Mouse (Mus musculus) heart, adult 2 months (tissue): ENCODE results near the gene Odf4.

Experiments used
- CTCF ChIP-seq: fragments of 200-600 bp; IDR thresholded peaks from 2 replicates; pipeline ENCODE4 v1.8.1; 2022; ENCODE audit warnings: antibody characterized with exemption, mild to moderate bottlenecking, moderate library complexity
- EP300 ChIP-seq: fragments of 200-500 bp; IDR thresholded peaks from 2 replicates; pipeline ENCODE4 v1.6.1; 2011; ENCODE audit warnings: low read depth, low read length, control low read depth; ENCODE audit not compliant: insufficient read depth
- POLR2A ChIP-seq: fragments of 200-500 bp; IDR thresholded peaks from 2 replicates; pipeline ENCODE4 v1.6.1; 2011; ENCODE audit warnings: mild to moderate bottlenecking, low read depth, low read length, control low read depth; ENCODE audit not compliant: insufficient read depth

DNA sequence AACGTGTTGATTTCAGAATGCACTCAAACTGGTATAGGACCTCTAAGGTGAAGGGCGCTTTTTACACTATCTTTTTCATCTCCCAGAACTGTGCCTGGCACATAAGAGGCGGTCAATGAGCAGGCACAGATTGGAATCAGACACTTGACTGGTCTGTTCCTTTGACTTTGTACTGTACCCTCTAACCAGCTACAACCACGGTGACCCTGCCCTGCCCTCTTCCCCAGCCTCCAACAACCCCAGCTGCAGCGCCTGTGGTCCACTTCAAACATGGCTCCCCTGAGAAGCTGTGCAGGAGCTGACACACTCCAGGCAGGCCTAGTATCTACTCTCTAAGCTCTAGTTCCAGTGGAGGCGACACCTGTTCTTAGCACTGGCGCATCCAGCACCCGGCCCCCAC lies 15.8 kb upstream of the Odf4 start:
- no peak for TF ChIP-seq POLR2A
- TF ChIP-seq CTCF, result no peak
- TF ChIP-seq EP300, result 0 out of 2 replicates have a peak, but pooled peaks have one; percentile 17
